Mouse (Mus musculus): ENCODE results near the gene Pfdn5. TPM values are rescaled to one million over a fixed set of nuclear protein-coding genes. Genes with fewer than 3 reads are reported as not detected.

Pfdn5 gene
- polyA plus RNA-seq, 1 experiment from 2014 or later: 151 TPM

DNA sequence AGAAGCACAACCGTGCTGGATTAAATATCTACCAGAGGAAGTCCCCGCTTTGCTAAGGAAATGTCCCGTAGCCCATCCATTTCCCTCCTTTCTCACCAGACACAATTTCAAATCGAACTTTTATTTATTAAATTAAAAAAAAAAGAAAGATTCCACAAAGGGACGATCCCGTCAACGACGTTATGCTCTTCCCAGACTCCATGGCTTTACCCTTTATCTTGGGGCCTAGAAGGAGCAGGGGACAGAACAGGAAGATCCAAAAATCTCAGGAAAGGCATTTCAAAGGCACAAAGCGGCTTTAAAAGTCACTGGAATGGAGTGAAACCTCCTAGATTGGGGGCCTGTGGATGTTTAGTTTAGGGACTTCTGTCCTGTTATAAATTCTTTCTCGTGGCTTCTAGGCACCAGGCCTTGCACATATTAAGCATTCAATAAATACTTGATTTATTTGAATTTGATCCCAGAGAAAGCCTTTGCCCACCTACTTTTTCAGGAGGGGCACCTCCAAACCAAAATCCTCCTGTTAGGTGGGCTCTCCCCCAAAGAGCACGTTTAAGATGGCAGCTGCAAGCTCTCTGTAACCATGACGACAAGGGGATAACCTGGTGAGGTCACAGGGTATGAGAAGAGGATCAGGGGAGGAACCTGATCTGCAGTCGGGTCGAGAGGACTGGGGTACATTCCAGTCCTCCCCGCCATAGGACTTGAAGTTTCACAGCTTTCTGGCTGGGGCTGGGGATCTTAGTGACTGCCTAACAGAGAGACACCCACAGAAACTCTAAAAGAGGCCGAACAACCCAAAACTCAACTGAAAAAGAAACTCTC lies 30.8 kb downstream of the Pfdn5 start:
- H3K36me3 ChIP-seq: no peaks in the 10 kb centered on the region
- no peak for ATAC-seq (ENCODE audit: low read depth)
- H3K9me3 ChIP-seq (replicated peaks): no peaks in the 10 kb centered on the region
- WGBS (ENCODE audit: insufficient replicate concordance): 36% methylated on average over 16 of the region's 16 CpGs
- peak overlapping the region; percentile 72 for H3K4me2 ChIP-seq
- H3K4me1 ChIP-seq (replicated peaks): peaks cover 26% of the 10 kb centered on the region
- peak overlapping the region; percentile 54; the same call in 1 of the 2 replicates for H3K4me3 ChIP-seq (replicated peaks)
- H3K9ac ChIP-seq: peak overlapping the region; percentile 59
- DNase-seq: no peak
- no peak overlapping the region for H3K27ac ChIP-seq
- H3K27me3 ChIP-seq: peaks cover 76% of the 10 kb centered on the region

DNA sequence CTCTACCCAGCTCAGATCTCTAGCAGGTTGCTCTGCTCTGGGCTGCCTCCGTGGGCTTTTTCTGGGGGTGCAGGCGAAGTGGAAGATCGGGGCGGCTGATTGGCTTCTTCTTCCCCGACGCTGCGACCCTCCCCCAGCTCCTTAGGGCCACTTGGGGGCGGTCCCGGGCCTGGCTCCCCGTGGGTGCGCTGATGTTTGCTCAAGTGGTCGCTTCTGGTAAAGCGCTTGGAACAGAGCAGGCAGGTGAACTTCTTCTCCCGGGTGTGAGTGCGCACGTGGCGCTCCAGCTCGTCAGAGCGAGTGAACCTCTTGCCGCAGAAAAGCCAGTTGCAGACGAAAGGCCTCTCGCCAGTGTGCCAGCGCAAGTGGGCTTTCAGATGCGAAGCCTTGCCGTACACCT lies 32.2 kb downstream of the Pfdn5 start:
- Histone ChIP-seq H3K36me3 (no peaks in the 10 kb centered on the region), H3K4me1 (replicated peaks) (peaks cover 35% of the 10 kb centered on the region), H3K4me3 (replicated peaks) (0 out of 2 replicates have a peak overlapping the region, but pooled peaks have one; percentile 6), H3K9ac (no peak overlapping the region), H3K27ac (no peak overlapping the region), H3K4me2 (peak overlapping the region; percentile 29; the same call in 1 of the 2 replicates), H3K27me3 (peaks cover 88% of the 10 kb centered on the region), H3K9me3 (replicated peaks) (no peaks in the 10 kb centered on the region)
- ATAC-seq (ENCODE audit: low read depth) (no peak), DNase-seq (no peak)
- WGBS (ENCODE audit: insufficient replicate concordance): 4% methylated on average over 25 of the region's 25 CpGs

DNA sequence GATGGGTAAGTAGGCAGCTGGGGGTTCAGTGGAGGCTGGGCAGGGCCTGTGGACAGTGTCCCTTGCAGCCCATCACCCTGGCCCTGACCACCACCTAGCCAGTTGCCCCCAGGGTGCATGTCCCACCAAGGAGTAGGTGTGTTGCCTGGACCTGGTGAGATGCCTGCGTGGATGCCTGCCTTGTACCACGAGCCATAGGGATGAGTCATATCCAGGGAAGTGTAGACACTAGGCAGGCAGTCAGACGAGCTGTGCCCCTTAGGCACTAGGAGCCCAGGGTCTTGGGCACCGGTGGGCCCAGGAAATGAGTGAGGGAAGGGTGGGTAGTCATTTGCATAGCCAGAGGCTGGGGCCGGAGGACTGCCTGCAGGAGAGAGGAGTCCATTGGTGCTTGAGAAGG lies 32.9 kb downstream of the Pfdn5 start:
- H3K4me1 ChIP-seq (replicated peaks): peaks cover 35% of the 10 kb centered on the region
- DNase-seq: no peak
- 30% methylated on average over 5 of the region's 5 CpGs for WGBS (ENCODE audit: insufficient replicate concordance)
- H3K4me2 ChIP-seq: no peak overlapping the region
- ATAC-seq (ENCODE audit: low read depth): no peak
- no peaks in the 10 kb centered on the region for H3K36me3 ChIP-seq
- no peak overlapping the region for H3K4me3 ChIP-seq (replicated peaks)
- H3K27me3 ChIP-seq: peaks cover 91% of the 10 kb centered on the region
- H3K9ac ChIP-seq: no peak overlapping the region
- no peak overlapping the region for H3K27ac ChIP-seq
- H3K9me3 ChIP-seq (replicated peaks): no peaks in the 10 kb centered on the region

DNA sequence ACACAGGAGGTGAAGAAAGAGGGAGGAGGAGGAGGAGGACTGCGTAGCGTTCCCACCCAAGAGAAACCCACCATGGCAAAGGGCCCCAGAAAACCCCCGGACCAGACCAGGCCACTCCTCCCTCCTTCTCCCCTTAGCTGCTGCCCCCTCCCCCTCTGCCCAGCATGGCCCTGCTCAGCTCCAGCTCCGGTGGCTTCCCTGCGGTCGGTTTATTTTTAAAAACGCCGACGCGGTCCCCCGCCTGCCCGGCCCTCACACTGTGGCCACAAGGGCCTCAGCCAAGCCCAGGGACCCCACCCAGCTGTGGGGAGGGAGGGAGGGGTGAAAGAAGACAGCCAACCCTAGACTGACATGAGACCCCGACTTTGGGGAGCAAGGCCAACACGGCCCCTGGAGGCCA lies 36.7 kb downstream of the Pfdn5 start:
- Histone ChIP-seq H3K27ac (no peak overlapping the region), H3K36me3 (no peaks in the 10 kb centered on the region), H3K27me3 (peaks cover 91% of the 10 kb centered on the region), H3K9me3 (replicated peaks) (no peaks in the 10 kb centered on the region), H3K9ac (0 out of 2 replicates have a peak overlapping the region, but pooled peaks have one; percentile 26), H3K4me3 (replicated peaks) (no peak overlapping the region; the same call in 1 of the 2 replicates), H3K4me2 (peak overlapping the region; percentile 42), H3K4me1 (replicated peaks) (peaks cover 21% of the 10 kb centered on the region)
- DNase-seq: no peak
- ATAC-seq (ENCODE audit: low read depth): no peak
- WGBS (ENCODE audit: insufficient replicate concordance): 9% methylated on average over 14 of the region's 14 CpGs

DNA sequence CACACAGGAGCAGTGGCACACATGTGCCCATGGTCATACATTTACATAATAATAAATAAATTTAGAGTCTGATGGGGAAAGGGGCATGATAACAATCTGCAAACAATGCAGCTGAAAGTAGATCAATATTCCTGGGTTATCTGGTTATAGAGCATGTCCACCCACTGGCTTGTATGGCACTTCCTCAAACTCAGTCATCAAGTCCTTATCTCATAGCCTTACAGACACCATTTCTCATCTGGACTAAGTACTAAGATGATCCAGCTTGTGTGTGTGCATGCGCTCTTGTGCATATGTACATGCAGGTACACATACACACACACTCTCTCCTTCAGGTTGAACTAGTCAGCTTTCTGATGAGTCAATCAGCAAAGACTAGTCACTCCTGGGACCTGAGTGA lies 38.8 kb downstream of the Pfdn5 start:
- Histone ChIP-seq H3K36me3 (no peaks in the 10 kb centered on the region), H3K4me2 (no peak overlapping the region), H3K4me3 (replicated peaks) (no peak overlapping the region), H3K9me3 (replicated peaks) (no peaks in the 10 kb centered on the region), H3K27me3 (peaks cover 90% of the 10 kb centered on the region), H3K27ac (no peak overlapping the region), H3K4me1 (replicated peaks) (peaks cover 12% of the 10 kb centered on the region), H3K9ac (no peak overlapping the region)
- WGBS (ENCODE audit: insufficient replicate concordance): 44% methylated on average over 1 of the region's 1 CpGs
- DNase-seq (no peak), ATAC-seq (ENCODE audit: low read depth) (no peak)

DNA sequence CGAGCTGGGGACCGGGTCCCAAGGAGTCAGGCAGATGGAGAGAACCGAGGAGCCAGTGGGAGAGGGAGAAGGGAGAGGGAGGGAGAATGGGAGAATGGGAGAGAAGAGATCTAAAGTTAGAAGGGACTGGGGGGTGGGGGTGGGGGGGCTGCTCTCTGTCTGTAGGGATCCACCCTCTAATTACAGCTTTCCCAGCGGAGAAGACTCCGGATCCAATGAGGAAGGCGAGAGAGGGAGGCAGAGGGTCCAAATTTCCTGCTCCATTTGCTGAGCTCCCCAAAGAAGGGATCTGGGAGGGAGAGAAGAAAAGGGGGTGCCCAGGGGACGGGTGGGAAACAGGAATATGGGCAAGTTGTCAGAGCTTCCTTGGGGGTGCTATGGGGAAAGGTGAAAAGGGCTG lies 40.3 kb downstream of the Pfdn5 start:
- no peak overlapping the region for H3K4me3 ChIP-seq (replicated peaks)
- no peak overlapping the region for H3K9ac ChIP-seq
- peaks cover 18% of the 10 kb centered on the region for H3K4me1 ChIP-seq (replicated peaks)
- H3K36me3 ChIP-seq: no peaks in the 10 kb centered on the region
- no peaks in the 10 kb centered on the region for H3K9me3 ChIP-seq (replicated peaks)
- H3K27me3 ChIP-seq: peaks cover 94% of the 10 kb centered on the region
- WGBS (ENCODE audit: insufficient replicate concordance): 22% methylated on average over 7 of the region's 7 CpGs
- DNase-seq (no peak), ATAC-seq (ENCODE audit: low read depth) (no peak)
- peak overlapping the region; percentile 35; the same call in 1 of the 2 replicates for H3K4me2 ChIP-seq
- H3K27ac ChIP-seq: no peak overlapping the region

DNA sequence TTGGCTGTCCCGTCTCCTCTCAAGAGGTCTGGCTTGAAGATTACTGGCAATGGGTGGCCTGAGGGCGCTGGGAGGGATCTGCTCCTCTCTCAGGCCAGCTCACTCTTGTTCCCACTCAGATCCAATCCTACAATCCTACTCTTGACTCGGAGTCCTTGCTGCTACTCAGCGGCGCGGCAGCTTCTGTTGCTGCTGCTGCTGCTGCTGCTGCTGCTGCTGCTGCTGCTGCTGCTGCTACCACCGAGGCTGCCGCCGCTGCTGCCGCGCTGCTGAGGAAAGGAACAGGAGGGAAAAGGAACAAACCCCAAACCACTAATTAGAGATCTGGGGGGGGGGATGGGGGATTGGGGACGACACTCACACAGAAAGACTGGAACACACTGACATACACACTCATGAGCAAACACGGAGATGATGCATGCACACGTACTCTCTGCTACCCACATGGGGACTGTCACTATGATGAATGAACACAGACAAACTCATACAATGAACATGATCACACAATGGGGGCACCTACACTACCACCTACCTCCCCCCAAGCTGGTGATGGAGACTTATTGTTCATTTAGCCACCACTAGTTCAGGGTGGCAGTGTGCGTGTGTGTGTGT lies 40.9 kb downstream of the Pfdn5 start, which contains the start of gene Sp7:
Gene Sp7, minus strand, starts transcription at position 450 of the 612 bp plus-strand sequence.
- Histone ChIP-seq H3K9ac (no peak within 1 kb of the TSS), H3K9me3 (replicated peaks) (no peaks in the 10 kb centered on the region), H3K36me3 (no peaks in the 10 kb centered on the region), H3K4me2 (peak within 1 kb of the TSS; percentile 35; the same call in 1 of the 2 replicates), H3K27ac (no peak within 1 kb of the TSS), H3K4me1 (replicated peaks) (peaks cover 18% of the 10 kb centered on the region), H3K4me3 (replicated peaks) (0 out of 2 replicates have a peak within 1 kb of the TSS, but pooled peaks have one; percentile 20), H3K27me3 (peaks cover 96% of the 10 kb centered on the region)
- no peak for ATAC-seq (ENCODE audit: low read depth)
- no peak for DNase-seq
- 9% methylated on average over 15 of the region's 15 CpGs for WGBS (ENCODE audit: insufficient replicate concordance)

DNA sequence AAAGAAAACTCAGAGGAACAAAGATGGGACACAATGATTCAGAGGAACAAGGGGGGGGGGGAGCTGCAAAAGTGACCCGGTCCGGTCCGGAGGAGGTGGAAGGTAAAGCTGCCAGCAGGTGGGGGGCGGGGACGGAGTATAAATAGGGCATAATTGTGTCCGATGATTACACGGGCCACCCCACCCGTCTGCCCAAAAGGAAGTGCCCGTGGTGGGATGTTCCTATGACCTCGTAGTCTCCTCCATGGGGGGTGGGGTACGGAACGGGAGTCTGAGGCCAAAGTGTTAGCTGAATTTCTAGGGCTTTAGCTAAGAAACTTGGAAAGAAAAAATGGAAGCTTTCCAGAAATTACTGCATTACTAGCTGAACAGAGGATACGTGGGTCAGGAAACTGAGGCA lies 44.1 kb downstream of the Pfdn5 start:
- H3K27ac ChIP-seq: no peak overlapping the region

DNA sequence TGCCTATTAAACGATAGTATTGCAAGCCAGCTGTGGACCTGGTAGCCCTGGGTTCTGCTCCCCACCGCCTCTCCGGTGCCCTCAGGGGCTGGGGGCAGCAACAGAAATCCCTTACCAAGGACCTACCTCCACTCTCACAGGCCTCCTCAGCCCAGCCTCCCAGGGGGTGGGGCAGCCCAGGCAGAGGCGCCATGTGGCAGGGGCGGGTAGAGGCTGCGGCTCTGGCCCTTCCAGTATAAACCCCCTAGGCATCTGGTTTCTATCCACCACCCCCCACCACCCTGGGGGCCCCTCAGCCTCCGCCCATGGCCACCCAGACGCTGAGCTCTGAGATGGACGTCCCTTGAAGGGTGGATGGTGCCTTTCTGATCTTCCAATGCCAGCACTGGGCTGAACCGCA lies 44.8 kb downstream of the Pfdn5 start:
- DNase-seq: no peak
- no peaks in the 10 kb centered on the region for H3K36me3 ChIP-seq
- H3K4me2 ChIP-seq: peak overlapping the region; percentile 28
- WGBS (ENCODE audit: insufficient replicate concordance): 14% methylated on average over 10 of the region's 10 CpGs
- H3K27ac ChIP-seq: no peak overlapping the region
- H3K9ac ChIP-seq: 0 out of 2 replicates have a peak overlapping the region, but pooled peaks have one; percentile 4
- peak; percentile 45; the same call in 1 of the 2 replicates for ATAC-seq (ENCODE audit: low read depth)
- H3K27me3 ChIP-seq: peaks cover 83% of the 10 kb centered on the region
- H3K9me3 ChIP-seq (replicated peaks): no peaks in the 10 kb centered on the region
- H3K4me3 ChIP-seq (replicated peaks): no peak overlapping the region
- peaks cover 9% of the 10 kb centered on the region for H3K4me1 ChIP-seq (replicated peaks)

More for the DNA sequence above, 44.1 kb downstream of the Pfdn5 start:
- H3K4me3 ChIP-seq (replicated peaks): no peak overlapping the region
- ATAC-seq (ENCODE audit: low read depth) (no peak), DNase-seq (no peak)
- peaks cover 83% of the 10 kb centered on the region for H3K27me3 ChIP-seq
- peaks cover 9% of the 10 kb centered on the region for H3K4me1 ChIP-seq (replicated peaks)
- no peaks in the 10 kb centered on the region for H3K36me3 ChIP-seq
- WGBS (ENCODE audit: insufficient replicate concordance): 14% methylated on average over 13 of the region's 13 CpGs
- no peaks in the 10 kb centered on the region for H3K9me3 ChIP-seq (replicated peaks)
- H3K4me2 ChIP-seq: no peak overlapping the region
- H3K9ac ChIP-seq: no peak overlapping the region

DNA sequence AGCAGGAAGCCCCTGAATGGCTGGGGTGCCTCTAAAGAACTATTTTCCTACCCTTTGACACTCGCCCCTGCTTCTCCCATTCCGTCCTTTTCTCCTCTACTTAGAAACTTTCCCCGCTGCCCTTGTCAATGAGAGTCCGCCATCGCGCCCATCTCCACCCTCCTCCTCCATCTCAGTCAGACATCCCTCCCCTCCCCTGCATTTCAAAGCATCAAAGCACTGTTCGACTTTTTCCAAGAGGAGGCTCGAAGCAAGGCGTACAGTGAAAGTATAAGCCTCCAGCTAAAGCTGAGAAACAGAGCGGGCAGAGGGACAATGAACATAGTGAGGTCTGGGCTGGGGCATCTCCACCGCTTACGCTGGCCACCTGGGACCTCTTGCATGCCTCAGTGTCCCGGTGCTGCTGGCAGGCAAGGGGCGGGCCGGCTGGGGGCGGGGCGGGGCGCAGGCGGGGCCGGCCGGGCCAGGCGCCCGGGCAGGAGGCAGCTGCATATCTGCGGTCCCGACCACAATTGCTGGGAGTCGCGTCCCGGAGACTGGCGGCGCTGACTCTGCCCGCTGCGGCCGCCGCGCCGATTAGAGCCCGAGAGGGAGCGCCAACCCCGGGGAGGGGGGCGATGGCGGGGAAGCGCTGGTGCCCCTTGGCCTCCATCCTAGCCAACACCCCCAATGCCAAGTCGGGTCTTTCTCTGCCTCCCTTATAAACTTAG lies 50.7 kb downstream of the Pfdn5 start:
- Histone ChIP-seq H3K9me3 (replicated peaks) (no peaks in the 10 kb centered on the region), H3K9ac (peak overlapping the region; percentile 75), H3K27me3 (peaks cover 30% of the 10 kb centered on the region), H3K4me1 (replicated peaks) (peaks cover 29% of the 10 kb centered on the region), H3K4me2 (peak overlapping the region; percentile 98), H3K27ac (peak overlapping the region; percentile 54; the same call in 1 of the 2 replicates), H3K36me3 (no peaks in the 10 kb centered on the region), H3K4me3 (replicated peaks) (peak overlapping the region; percentile 68)
- ATAC-seq (ENCODE audit: low read depth) (peak; percentile 89), DNase-seq (peak; percentile 56)
- 2% methylated on average over 43 of the region's 43 CpGs for WGBS (ENCODE audit: insufficient replicate concordance)

DNA sequence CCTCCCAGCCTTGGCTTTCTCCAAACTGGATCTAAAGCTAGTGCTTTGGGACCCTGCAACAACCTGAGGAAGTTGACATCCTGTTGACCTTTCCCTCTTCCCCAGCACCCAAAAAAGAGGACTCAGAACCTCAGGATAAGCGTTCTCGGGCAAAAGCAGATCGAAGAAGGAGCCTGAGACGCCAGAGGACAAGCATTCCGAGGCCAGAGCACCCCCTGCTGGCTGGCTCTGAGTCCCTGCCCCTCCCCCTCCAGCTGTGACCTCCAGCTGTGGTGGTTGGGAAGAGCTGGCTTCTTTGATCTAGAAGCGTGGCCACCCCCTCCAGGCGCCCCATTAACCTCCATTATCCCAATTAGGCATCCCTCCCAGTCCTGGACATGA lies 51.2 kb downstream of the Pfdn5 start:
- no peaks in the 10 kb centered on the region for H3K9me3 ChIP-seq (replicated peaks)
- ATAC-seq (ENCODE audit: low read depth): peak; percentile 75
- H3K27ac ChIP-seq: peak overlapping the region; percentile 58

More for the DNA sequence above, 51.2 kb downstream of the Pfdn5 start:
- H3K36me3 ChIP-seq: no peaks in the 10 kb centered on the region
- DNase-seq: peak; percentile 76
- H3K4me3 ChIP-seq (replicated peaks): peak overlapping the region; percentile 68
- peaks cover 34% of the 10 kb centered on the region for H3K4me1 ChIP-seq (replicated peaks)
- peaks cover 26% of the 10 kb centered on the region for H3K27me3 ChIP-seq
- H3K4me2 ChIP-seq: peak overlapping the region; percentile 98
- H3K9ac ChIP-seq: peak overlapping the region; percentile 75
- 1% methylated on average over 7 of the region's 7 CpGs for WGBS (ENCODE audit: insufficient replicate concordance)
